Mouse (Mus musculus): ENCODE measurements around the gene Patj.
"Not testable (repeated sequence)": the region's sequence is repeated elsewhere in the genome, so short reads cannot be mapped to it uniquely, and the experiment has no call there.

The Patj gene

DNA sequence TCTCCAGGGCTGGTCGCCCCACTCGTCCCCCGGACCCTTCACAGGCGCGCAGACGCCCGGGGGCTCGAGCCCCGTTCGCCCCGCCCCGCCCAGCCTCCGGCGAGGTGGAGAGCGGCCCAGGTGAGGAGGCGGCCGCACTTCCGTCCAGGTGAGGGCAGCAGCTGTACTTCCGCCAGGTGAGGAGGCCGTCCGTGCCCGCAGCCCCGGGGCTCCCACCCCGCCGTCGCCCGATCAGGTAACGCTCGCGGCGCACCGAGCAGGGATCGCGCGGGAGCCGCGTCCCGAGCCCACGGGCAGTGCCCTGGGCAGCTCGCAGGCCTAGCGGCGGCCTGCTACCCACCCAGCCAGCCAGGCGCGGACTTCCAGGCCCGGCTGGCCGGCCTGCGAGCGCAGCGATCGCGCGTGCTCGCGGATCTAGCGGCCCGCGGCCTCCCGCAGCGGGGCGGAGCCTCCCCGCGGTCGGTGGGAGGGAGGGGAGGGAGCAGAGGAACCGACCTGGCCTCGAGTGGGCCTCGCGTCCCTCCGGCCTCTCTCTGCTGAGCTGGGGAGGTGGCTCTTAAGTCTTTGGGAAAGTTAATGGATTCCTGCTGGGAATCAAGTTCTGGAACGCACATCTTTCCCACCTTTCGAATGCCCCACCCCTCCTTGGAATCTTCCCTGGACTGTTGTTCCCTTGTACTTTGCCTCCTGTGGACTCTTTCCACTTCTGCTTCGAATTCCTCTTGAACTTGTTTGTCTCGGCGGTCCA lies at the start of gene Patj:
Patj (plus strand) TSS at position 96 of the 748 bp plus-strand sequence.
- DNase-seq, result peak; percentile 64

DNA sequence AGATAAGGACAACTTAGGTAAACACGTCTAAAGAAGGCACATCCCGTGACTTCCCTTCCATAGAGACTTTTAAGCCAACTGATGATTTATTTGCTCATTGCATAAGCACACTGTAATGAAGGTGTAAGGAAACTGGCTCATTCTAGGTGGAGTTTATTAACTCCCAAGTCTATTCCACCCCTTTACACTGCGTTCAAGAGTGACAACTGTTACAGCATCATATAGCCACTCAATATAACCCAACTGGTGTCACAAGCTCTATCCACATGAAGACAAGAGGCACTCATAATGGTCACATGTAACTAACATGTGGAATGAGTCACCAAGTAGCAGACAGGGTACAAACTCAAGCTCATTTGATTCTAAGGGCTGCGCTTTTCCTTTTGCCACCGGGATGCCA lies 47.0 kb upstream of the Patj start:
- no peak for DNase-seq

DNA sequence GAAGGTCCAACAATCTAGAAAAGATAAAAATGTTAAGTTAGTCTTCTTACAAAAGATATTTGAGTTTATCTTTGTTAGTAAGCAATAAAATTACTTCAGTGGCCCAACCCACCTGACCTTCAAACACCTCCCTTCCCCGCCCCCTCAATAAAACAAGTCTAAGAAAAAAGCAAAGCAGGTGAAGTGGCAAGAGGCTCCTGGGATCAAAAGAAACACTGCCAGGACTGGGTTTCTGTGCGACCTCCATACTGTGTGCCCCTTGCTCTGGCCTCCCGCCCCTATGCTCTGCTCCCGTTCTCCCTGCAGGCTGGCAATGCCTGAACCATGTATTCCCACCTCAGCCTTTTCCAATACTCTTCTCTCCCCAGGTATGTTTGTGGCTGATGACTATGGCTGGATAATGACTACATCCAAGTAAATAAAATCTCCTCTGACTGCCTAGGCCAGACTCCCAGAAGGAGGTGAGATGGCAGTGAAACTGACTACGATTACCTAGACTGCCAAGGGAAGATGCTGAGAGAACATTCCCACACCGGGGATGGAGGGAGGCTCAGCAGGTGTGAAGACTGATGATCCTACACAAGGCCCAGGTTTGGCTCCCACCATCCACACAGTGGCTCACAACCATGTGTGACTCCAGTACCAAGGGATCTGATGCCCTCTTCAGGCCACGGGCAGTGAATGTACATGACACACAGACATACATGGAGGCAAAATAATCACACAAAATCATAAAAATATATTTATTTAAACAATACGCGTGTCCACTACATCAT lies 37.4 kb upstream of the Patj start:
- DNase-seq, result no peak

DNA sequence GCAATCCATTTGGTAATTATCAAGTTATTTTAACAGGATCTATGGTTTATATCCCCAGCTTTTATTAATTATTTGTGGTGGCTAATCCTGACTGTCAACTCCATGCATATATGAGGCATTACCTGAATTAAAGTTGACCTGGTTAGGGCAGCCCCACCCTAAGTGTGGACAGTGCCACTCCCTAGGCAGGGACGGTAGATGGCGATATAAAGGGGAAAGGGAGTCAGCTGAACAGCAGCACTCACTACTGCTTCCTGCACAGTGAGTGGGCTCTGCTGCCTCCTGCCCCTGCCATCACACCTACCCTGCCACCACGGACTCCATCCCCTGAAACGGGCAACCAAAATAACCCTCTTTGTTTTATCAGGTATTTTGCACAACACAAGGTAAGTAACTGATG lies 20.2 kb upstream of the Patj start:
- peak; percentile 47 for DNase-seq

DNA sequence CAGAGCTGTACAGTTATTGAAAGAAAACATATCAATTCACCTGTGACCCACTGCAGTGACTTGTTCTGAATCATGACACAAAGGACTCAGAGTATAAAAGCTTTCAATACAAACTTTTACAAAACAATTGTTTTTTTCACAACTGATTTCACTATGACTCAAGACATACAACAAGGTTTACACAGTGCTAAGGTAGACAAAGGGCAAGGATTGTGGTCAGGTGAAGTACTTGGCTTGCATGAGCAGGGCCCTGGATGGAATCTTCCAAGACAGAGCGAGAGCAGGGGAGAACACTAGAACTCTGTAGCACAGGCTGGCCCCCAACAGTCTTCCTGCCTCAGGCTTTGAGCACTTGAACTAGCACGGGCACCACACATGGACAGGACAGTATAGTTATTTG lies 18.6 kb upstream of the Patj start:
- no peak for DNase-seq

DNA sequence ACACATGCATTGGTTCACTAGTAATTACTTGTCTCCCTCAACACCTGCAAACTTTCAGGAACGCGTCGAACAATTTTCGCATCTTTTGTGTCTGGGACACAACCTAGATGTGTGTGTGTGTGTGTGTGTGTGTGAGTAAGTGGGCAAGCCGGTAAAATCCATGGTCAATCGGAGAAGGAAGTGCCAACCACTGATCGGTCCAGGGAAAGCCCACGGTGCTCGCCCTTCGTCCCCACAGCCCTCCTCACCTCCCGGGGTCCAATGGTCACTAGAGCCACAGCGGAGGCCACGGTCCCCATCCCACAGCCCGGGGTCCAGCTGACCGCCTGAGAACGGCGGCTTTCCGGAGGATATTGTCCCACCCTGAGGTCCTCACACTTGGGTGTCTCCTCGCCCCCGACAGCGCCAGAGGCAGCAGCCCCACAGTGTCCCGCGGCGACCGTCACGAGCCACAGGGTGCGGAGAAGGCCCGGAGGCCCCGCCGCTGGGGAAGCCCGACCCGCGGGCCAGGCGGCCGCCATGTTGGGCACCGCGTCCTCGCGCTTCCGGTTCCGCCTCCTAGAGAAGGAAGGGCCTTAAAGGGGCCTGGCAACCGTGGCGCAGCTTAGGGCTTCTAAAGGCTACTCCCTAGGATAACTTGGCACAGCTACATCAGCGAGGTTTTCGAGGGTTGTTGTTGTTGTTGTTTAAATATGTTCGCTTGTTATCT lies 12.7 kb upstream of the Patj start, which contains the start of gene Tm2d1:
Tm2d1 (minus strand) TSS at position 591 of the 709 bp plus-strand sequence.
- peak; percentile 87 for DNase-seq

DNA sequence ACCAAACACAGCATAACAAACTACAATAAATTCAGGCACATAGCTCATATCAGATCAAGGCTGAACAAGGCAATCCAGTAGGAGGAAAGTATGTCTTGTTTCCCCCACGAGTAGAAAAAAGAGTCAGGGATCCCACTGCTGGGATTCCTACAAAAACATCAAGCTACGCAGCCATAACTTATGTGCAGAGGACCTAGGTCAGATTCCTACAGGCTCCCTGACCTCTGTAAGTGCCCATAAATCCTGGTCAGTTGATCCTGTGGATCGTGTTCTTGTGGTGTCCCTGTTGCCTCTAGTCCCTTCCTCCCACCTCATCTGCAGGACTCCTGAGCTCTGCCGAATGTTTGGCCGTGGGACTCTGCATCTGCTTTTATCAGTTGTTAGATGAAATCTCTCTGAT lies 10.5 kb upstream of the Patj start:
- no peak for DNase-seq

DNA sequence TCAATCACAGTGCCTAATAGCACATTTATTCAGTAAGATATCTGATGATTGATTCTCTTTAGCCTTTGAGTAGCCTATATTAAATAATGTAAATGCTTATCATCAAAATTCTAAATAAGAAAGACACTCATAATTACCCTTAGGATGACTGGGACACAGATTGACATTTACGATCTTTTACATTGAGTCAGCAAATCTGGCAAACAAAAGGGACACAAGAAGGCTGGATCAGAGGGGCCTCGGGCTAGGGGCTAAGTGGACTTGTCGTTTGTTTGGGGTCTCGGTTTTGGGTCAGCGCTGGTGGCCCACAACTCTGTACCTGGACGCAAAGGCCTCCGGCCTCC lies 267 bp upstream of the Patj start:
- no peak for DNase-seq

DNA sequence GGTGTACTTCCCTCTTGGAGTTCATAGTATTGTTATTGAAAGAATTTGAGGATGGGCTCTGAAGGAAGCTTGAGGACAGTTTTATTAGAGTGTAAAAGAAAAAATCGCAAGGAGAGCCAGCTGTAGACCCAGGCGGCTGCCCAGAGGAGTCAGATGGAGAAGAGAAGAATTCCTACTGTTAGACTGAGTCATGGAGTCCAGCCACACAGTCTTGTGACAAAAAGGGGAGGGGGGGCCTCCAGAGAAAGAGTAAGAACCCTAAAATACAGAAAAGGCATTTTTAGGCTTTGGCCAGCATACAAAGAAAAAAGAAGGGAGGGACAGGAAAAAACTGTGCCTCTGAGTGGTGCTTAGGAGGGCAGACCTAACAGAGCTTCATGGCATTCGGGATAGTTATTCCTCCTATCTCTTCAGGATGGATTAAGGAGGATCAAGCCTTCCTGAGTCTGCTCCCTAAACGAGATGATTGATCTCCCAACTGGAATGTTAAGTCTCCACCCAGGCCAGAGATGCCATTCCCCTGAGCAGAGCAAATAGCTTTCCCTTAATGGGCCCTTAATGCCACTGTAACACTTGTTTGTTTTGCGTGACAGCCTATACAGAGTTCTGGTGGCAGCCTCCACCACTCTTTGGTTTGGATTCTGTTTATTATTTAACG lies 5.5 kb downstream of the Patj start:
- no peak for DNase-seq

DNA sequence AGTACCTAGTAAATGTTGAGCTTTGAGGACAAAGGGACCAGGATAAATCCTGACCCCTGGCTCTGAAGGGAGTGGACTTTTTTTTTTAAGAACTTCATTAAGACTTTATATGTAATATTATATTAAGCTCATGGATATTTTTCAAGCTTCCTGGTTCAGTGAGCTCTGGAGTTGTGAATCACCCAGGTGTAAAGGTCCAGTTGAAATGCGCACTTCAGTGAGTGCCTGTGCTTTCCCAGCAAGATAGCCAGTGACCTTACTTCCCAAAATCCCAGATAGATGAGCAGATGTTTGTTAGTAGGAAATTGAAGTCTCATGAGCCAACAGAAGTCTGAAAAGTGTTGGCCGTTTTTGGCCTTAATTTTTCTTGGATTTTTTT lies 6.0 kb downstream of the Patj start:
- DNase-seq, result no peak

DNA sequence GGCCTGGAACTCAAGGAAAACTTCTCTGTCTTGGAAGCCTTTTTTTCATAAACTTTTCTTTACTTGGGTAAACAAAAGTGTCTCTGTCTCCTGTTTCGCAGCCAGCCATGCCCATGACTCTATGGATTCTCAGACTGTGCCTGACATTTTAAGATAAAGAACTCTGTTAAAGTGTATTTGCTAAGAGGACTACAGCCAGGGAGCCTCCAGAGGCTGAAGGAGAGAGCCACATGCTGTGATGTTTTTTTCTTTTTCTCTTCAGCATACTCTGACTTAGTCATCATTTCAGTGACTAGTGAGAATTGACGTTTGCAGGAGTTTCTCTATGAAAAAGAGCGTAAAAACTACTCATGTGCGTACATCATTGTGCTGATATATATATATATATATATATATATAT lies 7.9 kb downstream of the Patj start:
- no peak for DNase-seq

DNA sequence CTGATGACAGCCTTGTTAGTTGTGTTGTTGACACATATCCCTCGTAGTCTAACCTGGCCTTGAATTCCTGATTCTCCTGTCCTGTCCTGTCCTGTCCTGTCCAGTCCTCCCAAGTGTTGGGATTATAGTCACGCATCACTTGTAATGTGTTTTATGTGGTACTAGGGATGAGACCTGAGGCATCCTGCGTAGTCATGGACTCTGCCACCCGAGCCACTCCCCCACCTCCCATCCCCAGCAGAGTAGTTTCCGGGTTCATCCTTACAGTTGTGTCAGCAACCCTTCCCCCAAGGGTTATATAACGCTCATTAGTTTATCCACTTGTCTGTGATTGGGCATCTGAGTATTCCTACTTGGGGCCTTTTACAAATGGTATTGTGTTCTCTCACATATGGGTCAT lies 8.8 kb downstream of the Patj start:
- no peak for DNase-seq

DNA sequence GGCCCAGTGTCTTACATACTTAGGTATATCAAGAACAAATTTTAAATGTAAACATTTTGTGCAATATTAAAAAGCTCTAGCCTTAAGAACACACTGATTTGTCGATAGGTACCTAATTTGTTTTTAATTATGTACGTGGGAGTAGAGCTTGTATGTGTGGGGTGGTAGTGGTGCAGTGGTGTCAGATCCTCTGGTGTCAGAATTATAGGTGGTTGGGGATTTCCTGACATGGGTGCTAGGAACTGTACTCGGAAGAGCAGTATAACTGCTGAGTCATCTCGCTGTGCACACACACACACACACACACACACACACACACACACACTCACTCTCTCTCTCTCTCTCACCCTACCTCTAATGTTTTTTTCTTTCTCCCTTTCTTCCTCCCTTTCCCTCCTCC lies 12.9 kb downstream of the Patj start:
- DNase-seq, result no peak

DNA sequence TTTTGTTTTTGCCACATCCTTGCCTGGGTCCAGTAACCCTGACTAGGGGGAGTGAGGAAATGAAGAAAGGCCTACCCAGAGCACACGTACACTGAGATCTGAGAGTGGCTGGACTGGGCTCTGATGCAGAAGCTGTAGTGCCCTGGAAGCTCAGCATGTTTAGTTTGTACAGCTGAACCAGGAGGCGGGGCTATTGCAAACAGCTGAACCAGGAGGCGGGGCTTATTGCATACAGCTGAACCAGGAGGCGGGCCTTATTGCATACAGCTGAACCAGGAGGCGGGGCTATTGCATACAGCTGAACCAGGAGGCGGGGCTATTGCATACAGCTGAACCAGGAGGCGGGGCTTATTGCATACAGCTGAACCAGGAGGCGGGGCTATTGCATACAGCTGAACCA lies 19.6 kb downstream of the Patj start:
- not testable (repeated sequence) for DNase-seq

DNA sequence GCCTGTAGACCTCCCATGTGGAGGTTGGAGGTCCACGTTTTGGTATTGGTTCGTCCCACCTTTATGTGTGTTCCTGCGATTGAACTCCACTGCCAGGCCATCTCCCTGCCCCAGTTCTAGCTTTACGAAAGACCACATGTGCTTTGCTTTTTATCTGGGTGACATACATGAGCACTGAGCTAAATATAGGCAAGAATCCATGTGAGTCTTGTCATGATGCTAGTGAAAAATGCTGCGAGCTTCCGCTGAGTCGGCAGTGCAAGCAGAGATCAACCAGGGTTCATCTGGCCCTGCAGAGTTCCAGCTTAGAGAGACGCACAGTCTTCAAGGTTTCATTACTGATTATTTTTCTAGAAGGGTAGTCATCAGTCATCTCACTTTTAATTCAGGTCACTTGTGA lies 32.8 kb downstream of the Patj start:
- DNase-seq, result no peak

DNA sequence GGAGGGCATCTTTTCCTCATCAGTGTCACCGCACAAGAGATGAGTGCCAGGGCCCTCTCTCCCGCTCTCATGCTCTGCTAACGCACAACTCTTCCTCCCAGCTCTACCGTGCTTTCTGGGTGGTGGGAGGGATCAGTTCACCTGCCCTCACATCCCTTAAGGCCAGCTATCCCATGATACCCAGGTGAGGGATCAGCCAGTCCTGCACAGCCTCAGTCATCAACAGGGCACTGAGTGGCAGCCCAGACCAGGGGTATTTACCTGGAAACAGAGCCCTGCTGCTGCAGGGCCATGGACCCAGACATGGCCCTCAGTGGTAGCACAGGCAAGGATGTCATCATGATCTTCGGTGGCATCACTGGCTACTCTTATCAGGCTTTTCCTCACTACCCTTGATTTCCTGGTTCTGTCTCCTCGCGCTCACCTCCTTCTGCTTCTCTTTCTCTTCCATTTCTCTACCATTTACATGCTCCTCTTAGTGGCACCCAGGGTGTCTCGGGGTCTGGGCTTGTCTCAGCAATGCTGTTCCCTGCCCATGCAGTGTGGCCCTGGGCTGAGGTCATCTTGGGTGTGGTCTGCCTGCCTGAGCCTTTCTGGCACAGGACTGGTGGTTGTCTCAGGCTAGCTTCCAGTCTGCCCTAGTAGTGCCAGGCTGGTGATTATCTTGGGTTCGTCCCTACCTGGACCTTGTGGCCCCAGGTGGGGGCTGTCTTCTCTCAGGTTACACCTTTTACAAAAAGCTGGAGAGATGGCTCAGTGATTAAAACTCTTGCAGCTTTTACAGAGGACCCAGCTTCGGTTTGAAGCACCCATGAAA lies 40.3 kb downstream of the Patj start:
- DNase-seq, result peak; percentile 55

DNA sequence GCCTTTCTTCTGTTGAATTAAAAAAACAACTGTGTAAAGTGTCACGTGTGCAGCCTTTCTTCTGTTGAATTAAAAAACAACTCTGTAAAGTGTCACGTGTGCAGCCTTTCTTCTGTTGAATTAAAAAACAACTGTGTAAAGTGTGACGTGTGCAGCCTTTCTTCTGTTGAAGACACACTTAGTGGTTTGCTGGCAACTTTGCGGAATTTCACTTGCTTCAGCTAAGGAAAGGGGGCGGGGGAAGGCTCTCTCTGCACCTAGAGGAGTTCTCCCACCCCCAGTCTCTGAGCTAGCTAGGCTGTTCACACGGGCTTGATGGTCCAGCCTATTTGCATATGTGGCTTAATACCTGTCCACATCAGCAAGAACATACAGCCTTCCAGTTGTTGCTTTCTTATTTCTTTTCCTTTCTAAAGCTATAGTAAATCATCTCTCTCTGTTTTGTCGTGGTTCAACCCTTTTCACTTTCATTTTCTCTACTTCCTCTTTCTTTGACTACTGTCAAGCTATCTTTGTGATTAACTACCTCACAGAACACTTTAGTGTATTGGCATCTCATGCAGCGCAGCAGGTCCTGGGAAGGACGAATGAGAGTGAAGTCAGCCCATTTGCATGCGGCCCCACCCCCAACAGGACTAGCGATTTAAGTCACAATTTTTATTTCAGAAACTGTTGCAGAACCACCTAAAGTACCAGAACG lies 41.2 kb downstream of the Patj start:
- DNase-seq, result peak; percentile 89

DNA sequence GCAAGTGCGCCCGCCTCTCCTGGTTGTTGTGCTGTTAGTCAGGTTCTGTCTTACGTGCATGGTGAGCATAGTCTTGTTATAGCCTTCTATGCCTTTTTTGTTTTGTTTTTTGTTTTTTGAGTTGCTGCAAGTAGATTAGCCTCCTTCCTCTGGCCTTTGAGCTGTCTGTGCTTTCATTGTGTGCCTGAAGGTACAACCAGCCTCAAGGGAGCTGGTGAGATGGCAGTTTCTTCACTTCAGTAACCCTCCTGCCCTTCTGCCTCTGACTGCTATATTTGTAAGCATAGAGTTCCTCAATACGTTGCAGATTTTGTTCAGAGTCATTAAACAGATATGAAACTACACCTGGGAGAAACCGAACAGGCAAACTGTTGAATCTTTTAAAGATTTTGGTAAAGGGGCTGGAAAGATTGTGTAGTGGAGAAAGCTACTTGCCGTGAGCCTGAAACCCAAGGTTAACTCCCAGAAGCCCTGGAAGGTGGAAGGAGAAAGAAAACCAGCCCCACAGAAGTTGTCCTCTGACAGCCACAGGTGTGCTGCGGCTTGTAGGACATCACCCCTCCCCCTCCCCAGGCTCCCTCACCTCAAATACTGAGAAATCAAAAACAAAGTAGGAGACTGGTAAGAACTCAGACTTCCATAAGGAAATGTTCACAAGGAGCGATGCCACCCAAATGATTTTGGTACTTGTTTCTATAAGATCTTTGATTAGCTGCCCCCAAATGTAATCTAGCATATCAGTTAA lies 43.8 kb downstream of the Patj start:
- DNase-seq, result peak; percentile 68

DNA sequence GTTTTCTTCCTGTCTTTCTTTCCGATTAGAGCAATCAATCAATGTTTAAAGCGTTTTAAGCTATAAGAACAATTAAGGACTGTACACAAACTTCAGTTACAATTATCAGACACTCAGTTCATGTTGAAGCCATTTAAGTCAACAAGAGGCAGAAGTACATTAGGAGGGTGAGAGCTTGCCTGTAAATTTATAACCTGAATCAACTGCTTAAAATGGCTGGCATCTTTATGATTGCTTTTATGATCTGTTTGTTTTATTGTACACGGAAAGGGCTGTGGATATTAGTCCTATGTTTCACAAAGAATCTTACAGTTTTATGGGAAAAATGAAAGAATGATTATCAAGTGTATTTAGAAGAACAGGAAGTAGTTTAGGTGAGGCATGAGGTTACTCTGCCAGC lies 45.7 kb downstream of the Patj start:
- no peak for DNase-seq

DNA sequence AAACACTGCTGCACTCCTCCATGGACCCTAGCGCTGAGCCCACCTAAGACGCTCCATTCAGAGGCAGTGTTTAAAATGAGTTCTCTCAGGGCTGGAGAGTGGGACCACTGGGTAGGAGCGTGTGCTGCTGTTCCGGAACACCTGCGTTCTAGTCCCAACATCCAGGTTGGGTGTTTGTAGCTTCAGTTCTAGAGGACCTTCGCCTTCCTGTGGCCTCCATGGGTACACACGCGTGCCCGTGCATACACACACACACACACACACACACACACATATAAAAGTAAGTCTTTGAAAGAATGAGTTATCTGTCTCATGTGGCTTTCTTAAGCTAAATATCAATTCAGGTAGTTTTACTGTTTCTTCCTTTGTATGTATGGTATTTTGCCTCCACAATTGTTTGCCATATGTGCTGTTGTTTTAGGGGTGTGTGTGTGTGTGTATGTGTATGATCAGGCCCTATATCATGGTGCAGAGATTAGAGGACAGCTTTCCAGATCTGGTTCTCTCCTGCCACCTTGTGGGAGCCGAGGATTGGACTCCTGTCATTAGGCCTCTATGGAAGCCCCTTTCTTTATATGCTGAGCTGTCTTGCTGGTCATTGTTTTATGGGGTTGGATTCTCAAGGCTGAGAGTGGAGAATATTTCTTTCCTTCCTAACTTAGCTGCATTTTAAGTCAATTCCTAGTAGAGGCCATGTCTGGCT lies 49.0 kb downstream of the Patj start:
- peak; percentile 77 for DNase-seq
